Mouse (Mus musculus) megakaryocyte-erythroid progenitor cell, adult 5-6 weeks (primary cell): ENCODE results near the gene Plppr3. TPM values are rescaled to one million over a fixed set of nuclear protein-coding genes. Genes with fewer than 3 reads are reported as not detected.

ENCODE experiments used
- ATAC-seq: replicated peaks from 2 replicates; pipeline ENCODE4 v1.8.0; 2016; ENCODE audit warnings: mild to moderate bottlenecking, inconsistent platforms; ENCODE audit not compliant: severe bottlenecking, poor library complexity, low FRiP score, low TSS enrichment
- total RNA-seq, 2 experiments: library from RNA; stranded (forward) in 1 of 2; stranded (reverse) in 1 of 2; fragments of 200-1000, 215-1000 nt in 1 of 2; fragments of >200 nt in 1 of 2; fragmentation: Nextera tagmentation in 1 of 2; gene quantifications; 2 replicates each; pipeline ENCODE4 v1.2.3; 2014 to 2017

The Plppr3 gene
- total RNA-seq, 2 experiments from 2014 or later: 15.0 TPM; not detected in 1

GRCm38 (mm10) chr10:79832026-79832785 lies 42.2 kb downstream of the Plppr3 start:
- ATAC-seq: no peak

GRCm38 (mm10) chr10:79831583-79831982 lies 42.9 kb downstream of the Plppr3 start:
- ATAC-seq: no peak

- ATAC-seq: peak; percentile 54; the same call in 1 of the 2 replicates
Observed at GRCm38 (mm10) chr10:79824413-79824812, 50.0 kb downstream of the Plppr3 start.

GRCm38 (mm10) chr10:79823011-79823410 lies 51.4 kb downstream of the Plppr3 start:
- ATAC-seq: no peak

GRCm38 (mm10) chr10:79822372-79822771 lies 52.1 kb downstream of the Plppr3 start:
- no peak for ATAC-seq

- no peak for ATAC-seq
Observed at GRCm38 (mm10) chr10:79821731-79822130, 52.7 kb downstream of the Plppr3 start.

- ATAC-seq: no peak
Observed at GRCm38 (mm10) chr10:79820782-79821181, 53.7 kb downstream of the Plppr3 start, which contains the start of gene Misp. TSS of gene Misp (plus strand) at chr10:79820989.

- no peak for ATAC-seq
Observed at GRCm38 (mm10) chr10:79820277-79820676, 54.2 kb downstream of the Plppr3 start.

GRCm38 (mm10) chr10:79819606-79820005 lies 54.8 kb downstream of the Plppr3 start:
- ATAC-seq: no peak

GRCm38 (mm10) chr10:79818225-79818624 lies 56.2 kb downstream of the Plppr3 start:
- 0 out of 2 replicates have a peak, but pooled peaks have one; percentile 14 for ATAC-seq

GRCm38 (mm10) chr10:79817111-79817510 lies 57.3 kb downstream of the Plppr3 start:
- ATAC-seq: no peak

GRCm38 (mm10) chr10:79815671-79816494 lies 58.6 kb downstream of the Plppr3 start:
- no peak for ATAC-seq

GRCm38 (mm10) chr10:79814271-79814842 lies 60.1 kb downstream of the Plppr3 start:
- no peak for ATAC-seq

- peak; percentile 67 for ATAC-seq
Observed at GRCm38 (mm10) chr10:79811736-79812637, 62.4 kb downstream of the Plppr3 start.

Other genes starting within 250 kb of the Plppr3 start
Only the 30 nearest of the 34 such genes appear.
- gene Madcam1, start 210.1 kb downstream of the Plppr3 start, total RNA-seq (2014; fragmentation: Nextera tagmentation): not detected in 2 replicates
- not detected in 2 replicates for gene Madcam1, start 210.1 kb downstream of the Plppr3 start, total RNA-seq (2017)
- gene Tpgs1, start 205.3 kb downstream of the Plppr3 start, total RNA-seq (2014; fragmentation: Nextera tagmentation): 8.5 and 10.8 TPM in 2 replicates
- 2.9 and 4.1 TPM in 2 replicates for gene Tpgs1, start 205.3 kb downstream of the Plppr3 start, total RNA-seq (2017)
- 134 and 152 TPM in 2 replicates for gene Cdc34, start 192.4 kb downstream of the Plppr3 start, total RNA-seq (2014; fragmentation: Nextera tagmentation)
- gene Cdc34, start 192.4 kb downstream of the Plppr3 start, total RNA-seq (2017): 128 and 236 TPM in 2 replicates
- 1.7 and 1.8 TPM in 2 replicates for gene Gzmm, start 185.6 kb downstream of the Plppr3 start, total RNA-seq (2014; fragmentation: Nextera tagmentation)
- gene Gzmm, start 185.6 kb downstream of the Plppr3 start, total RNA-seq (2017): 1.7 and 2.4 TPM in 2 replicates
- gene Bsg, start 170.1 kb downstream of the Plppr3 start, total RNA-seq (2014; fragmentation: Nextera tagmentation): 361 and 460 TPM in 2 replicates
- 350 and 443 TPM in 2 replicates for gene Bsg, start 170.1 kb downstream of the Plppr3 start, total RNA-seq (2017)
- gene Hcn2, start 158.0 kb downstream of the Plppr3 start, total RNA-seq (2014; fragmentation: Nextera tagmentation): 0.50 TPM in 1 of 2 replicates, not detected in the other
- gene Hcn2, start 158.0 kb downstream of the Plppr3 start, total RNA-seq (2017): not detected in 2 replicates
- gene Polrmt, start 128.1 kb downstream of the Plppr3 start, total RNA-seq (2014; fragmentation: Nextera tagmentation): 45.2 and 51.7 TPM in 2 replicates
- 17.6 and 21.2 TPM in 2 replicates for gene Polrmt, start 128.1 kb downstream of the Plppr3 start, total RNA-seq (2017)
- gene Fgf22, start 119.6 kb downstream of the Plppr3 start, total RNA-seq (2014; fragmentation: Nextera tagmentation): not detected in 2 replicates
- not detected in 2 replicates for gene Fgf22, start 119.6 kb downstream of the Plppr3 start, total RNA-seq (2017)
- 76.0 and 106 TPM in 2 replicates for gene Rnf126, start 107.7 kb downstream of the Plppr3 start, total RNA-seq (2014; fragmentation: Nextera tagmentation)
- 16.2 and 20.8 TPM in 2 replicates for gene Rnf126, start 107.7 kb downstream of the Plppr3 start, total RNA-seq (2017)
- 0.49 and 0.96 TPM in 2 replicates for gene Fstl3, start 97.4 kb downstream of the Plppr3 start, total RNA-seq (2014; fragmentation: Nextera tagmentation)
- gene Fstl3, start 97.4 kb downstream of the Plppr3 start, total RNA-seq (2017): 0.66 and 0.80 TPM in 2 replicates
- 2.4 and 7.6 TPM in 2 replicates for gene Prss57, start 83.7 kb downstream of the Plppr3 start, total RNA-seq (2014; fragmentation: Nextera tagmentation)
- 1.7 and 3.5 TPM in 2 replicates for gene Prss57, start 83.7 kb downstream of the Plppr3 start, total RNA-seq (2017)
- gene Palm, start 81.1 kb downstream of the Plppr3 start, total RNA-seq (2014; fragmentation: Nextera tagmentation): 7.6 and 11.1 TPM in 2 replicates
- 4.6 and 6.8 TPM in 2 replicates for gene Palm, start 81.1 kb downstream of the Plppr3 start, total RNA-seq (2017)
- not detected in 2 replicates for gene Misp, start 53.6 kb downstream of the Plppr3 start, total RNA-seq (2014; fragmentation: Nextera tagmentation)
- gene Misp, start 53.6 kb downstream of the Plppr3 start, total RNA-seq (2017): not detected in 2 replicates
- 423 and 470 TPM in 2 replicates for gene Ptbp1, start 20.2 kb downstream of the Plppr3 start, total RNA-seq (2014; fragmentation: Nextera tagmentation)
- gene Ptbp1, start 20.2 kb downstream of the Plppr3 start, total RNA-seq (2017): 149 and 201 TPM in 2 replicates
- 2.5 and 8.7 TPM in 2 replicates for gene Prtn3, start 158 bp downstream of the Plppr3 start, total RNA-seq (2014; fragmentation: Nextera tagmentation)
- 0.56 and 5.9 TPM in 2 replicates for gene Prtn3, start 158 bp downstream of the Plppr3 start, total RNA-seq (2017)
- gene Elane, start 11.6 kb upstream of the Plppr3 start, total RNA-seq (2014; fragmentation: Nextera tagmentation): 10.5 TPM in 1 of 2 replicates, not detected in the other
- 0.23 and 1.3 TPM in 2 replicates for gene Elane, start 11.6 kb upstream of the Plppr3 start, total RNA-seq (2017)
- not detected in 2 replicates for gene Cfd, start 16.2 kb upstream of the Plppr3 start, total RNA-seq (2014; fragmentation: Nextera tagmentation)
- not detected in 2 replicates for gene Cfd, start 16.2 kb upstream of the Plppr3 start, total RNA-seq (2017)
- 17.1 and 21.7 TPM in 2 replicates for gene Med16, start 34.3 kb upstream of the Plppr3 start, total RNA-seq (2014; fragmentation: Nextera tagmentation)
- gene Med16, start 34.3 kb upstream of the Plppr3 start, total RNA-seq (2017): 9.7 and 9.8 TPM in 2 replicates
- gene Gm26602, start 36.2 kb upstream of the Plppr3 start, total RNA-seq (2014; fragmentation: Nextera tagmentation): not detected in 2 replicates
- not detected in 2 replicates for gene Gm26602, start 36.2 kb upstream of the Plppr3 start, total RNA-seq (2017)
- 0.31 TPM in 1 of 2 replicates, not detected in the other for gene Kiss1r, start 42.3 kb upstream of the Plppr3 start, total RNA-seq (2014; fragmentation: Nextera tagmentation)
- gene Kiss1r, start 42.3 kb upstream of the Plppr3 start, total RNA-seq (2017): 2.2 TPM in 1 of 2 replicates, not detected in the other
- 80.3 and 91.7 TPM in 2 replicates for gene R3hdm4, start 46.6 kb upstream of the Plppr3 start, total RNA-seq (2014; fragmentation: Nextera tagmentation)
- 35.5 and 38.9 TPM in 2 replicates for gene R3hdm4, start 46.6 kb upstream of the Plppr3 start, total RNA-seq (2017)
- 4.4 and 5.9 TPM in 2 replicates for gene Arid3a, start 52.4 kb upstream of the Plppr3 start, total RNA-seq (2014; fragmentation: Nextera tagmentation)
- 5.4 and 6.0 TPM in 2 replicates for gene Arid3a, start 52.4 kb upstream of the Plppr3 start, total RNA-seq (2017)
- gene Wdr18, start 85.5 kb upstream of the Plppr3 start, total RNA-seq (2014; fragmentation: Nextera tagmentation): 82.9 and 86.4 TPM in 2 replicates
- gene Wdr18, start 85.5 kb upstream of the Plppr3 start, total RNA-seq (2017): 23.4 and 24.8 TPM in 2 replicates
- gene Grin3b, start 96.1 kb upstream of the Plppr3 start, total RNA-seq (2014; fragmentation: Nextera tagmentation): not detected in 2 replicates
- gene Grin3b, start 96.1 kb upstream of the Plppr3 start, total RNA-seq (2017): not detected in 2 replicates
- 75.5 and 83.0 TPM in 2 replicates for gene Tmem259, start 109.7 kb upstream of the Plppr3 start, total RNA-seq (2014; fragmentation: Nextera tagmentation)
- gene Tmem259, start 109.7 kb upstream of the Plppr3 start, total RNA-seq (2017): 47.3 and 63.9 TPM in 2 replicates
- 18.0 and 24.6 TPM in 2 replicates for gene Cnn2, start 114.0 kb upstream of the Plppr3 start, total RNA-seq (2014; fragmentation: Nextera tagmentation)
- gene Cnn2, start 114.0 kb upstream of the Plppr3 start, total RNA-seq (2017): 13.8 and 25.6 TPM in 2 replicates
- gene Abca7, start 121.9 kb upstream of the Plppr3 start, total RNA-seq (2014; fragmentation: Nextera tagmentation): 27.0 and 32.9 TPM in 2 replicates
- gene Abca7, start 121.9 kb upstream of the Plppr3 start, total RNA-seq (2017): 11.0 and 12.1 TPM in 2 replicates
- gene Arhgap45, start 142.0 kb upstream of the Plppr3 start, total RNA-seq (2014; fragmentation: Nextera tagmentation): 76.2 and 103 TPM in 2 replicates
- 52.8 and 64.4 TPM in 2 replicates for gene Arhgap45, start 142.0 kb upstream of the Plppr3 start, total RNA-seq (2017)
- 145 and 157 TPM in 2 replicates for gene Polr2e, start 165.2 kb upstream of the Plppr3 start, total RNA-seq (2014; fragmentation: Nextera tagmentation)
- gene Polr2e, start 165.2 kb upstream of the Plppr3 start, total RNA-seq (2017): 142 and 150 TPM in 2 replicates
- gene Gpx4, start 172.5 kb upstream of the Plppr3 start, total RNA-seq (2014; fragmentation: Nextera tagmentation): 566 and 603 TPM in 2 replicates
- gene Gpx4, start 172.5 kb upstream of the Plppr3 start, total RNA-seq (2017): 483 and 498 TPM in 2 replicates